Mouse (Mus musculus) embryonic fibroblast, embryonic 13.5 days (primary cell): ENCODE data around the gene Magix. TPM values are rescaled to one million over a fixed set of nuclear protein-coding genes. Genes with fewer than 3 reads are reported as not detected.
A peak's percentile ranks its signal among the peaks of the same experiment; 100 is the strongest.
"Not testable (repeated sequence)": the region's sequence is repeated elsewhere in the genome, so short reads cannot be mapped to it uniquely, and the experiment has no call there.

Source experiments
- H3K27ac ChIP-seq: 2 replicates; pipeline ENCODE4 v1.5.1; 2012; ENCODE audit warnings: low read length, control low read depth, inconsistent platforms; ENCODE audit not compliant: insufficient read depth
- H3K4me1 ChIP-seq: 2 replicates; pipeline ENCODE4 v1.6.1; 2011; ENCODE audit warnings: low read length; ENCODE audit not compliant: control insufficient read depth, insufficient read depth
- H3K4me3 ChIP-seq: 2 replicates; pipeline ENCODE4 v1.5.1; 2011; ENCODE audit warnings: mild to moderate bottlenecking, control low read depth, low read length; ENCODE audit not compliant: insufficient read depth
- CTCF ChIP-seq: IDR thresholded peaks from 2 replicates; pipeline ENCODE4 v1.5.1; 2011; ENCODE audit warnings: mild to moderate bottlenecking, control low read depth, low read length, moderate library complexity, borderline replicate concordance; ENCODE audit not compliant: insufficient read depth
- POLR2A ChIP-seq: IDR thresholded peaks from 2 replicates; pipeline ENCODE4 v1.6.1; 2011; ENCODE audit warnings: low read depth, mild to moderate bottlenecking, control low read depth, low read length, moderate library complexity
- polyA plus RNA-seq: library from polyadenylated mRNA; stranded (reverse); fragments of >200 nt; gene quantifications from 2 replicates; pipeline ENCODE4 v1.2.4, GENCODE M21; 2011; ENCODE audit warnings: low read depth; ENCODE audit not compliant: missing spikeins, insufficient read length

Magix gene
- polyA plus RNA-seq, 1 experiment: not detected

GRCm38 (mm10) chrX:7714135-7714899 lies 33.3 kb upstream of the Magix start, which contains the start of gene Wdr45:
Wdr45 (plus strand) TSS chrX:7714333.
- peak; percentile 58 for TF ChIP-seq POLR2A
- not testable (repeated sequence) for H3K27ac ChIP-seq, H3K4me1 ChIP-seq
- peak within 1 kb of the TSS; percentile 56 for H3K4me3 ChIP-seq

- not testable (repeated sequence) for H3K27ac ChIP-seq, H3K4me1 ChIP-seq
- peak overlapping the region; percentile 56 for H3K4me3 ChIP-seq
These were observed 32.7 kb upstream of the Magix start for GRCm38 (mm10) chrX:7713764-7714134.

- Histone ChIP-seq H3K4me1 (no peaks in the 10 kb centered on the region; the same call in 1 of the 2 replicates), H3K27ac (no peak within 1 kb of the TSS), H3K4me3 (peak within 1 kb of the TSS; percentile 77)
- TF ChIP-seq CTCF: no peak
- TF ChIP-seq POLR2A: peak; percentile 63
These were observed 15.9 kb upstream of the Magix start, which contains the start of gene Gpkow for GRCm38 (mm10) chrX:7696954-7697381. Gpkow (plus strand) TSS chrX:7697131.

- Histone ChIP-seq H3K4me3 (no peak overlapping the region), H3K4me1 (no peaks in the 10 kb centered on the region; the same call in 1 of the 2 replicates), H3K27ac (no peak overlapping the region)
- TF ChIP-seq POLR2A (no peak), CTCF (no peak)
These were observed 15.5 kb upstream of the Magix start for GRCm38 (mm10) chrX:7696520-7696919.

- TF ChIP-seq CTCF (no peak), POLR2A (no peak)
- no peak overlapping the region for H3K27ac ChIP-seq
- no peak overlapping the region for H3K4me3 ChIP-seq
- no peaks in the 10 kb centered on the region for H3K4me1 ChIP-seq
These were observed 11.8 kb upstream of the Magix start for GRCm38 (mm10) chrX:7692862-7693261.

- Histone ChIP-seq H3K4me3 (no peak overlapping the region), H3K27ac (no peak overlapping the region), H3K4me1 (no peaks in the 10 kb centered on the region)
- TF ChIP-seq CTCF: no peak
- TF ChIP-seq POLR2A: no peak
These were observed 9.4 kb upstream of the Magix start for GRCm38 (mm10) chrX:7690486-7690885.

- TF ChIP-seq CTCF: no peak
- TF ChIP-seq POLR2A: no peak
- Histone ChIP-seq H3K4me3 (no peak overlapping the region), H3K27ac (no peak overlapping the region), H3K4me1 (no peaks in the 10 kb centered on the region)
These were observed 7.3 kb upstream of the Magix start for GRCm38 (mm10) chrX:7688321-7688720.

- Histone ChIP-seq H3K27ac (no peak overlapping the region), H3K4me3 (no peak overlapping the region), H3K4me1 (no peaks in the 10 kb centered on the region)
- no peak for TF ChIP-seq CTCF
- no peak for TF ChIP-seq POLR2A
These were observed 1.0 kb downstream of the Magix start for GRCm38 (mm10) chrX:7680057-7680412.

GRCm38 (mm10) chrX:7679405-7680056 lies 1.5 kb downstream of the Magix start:
- Histone ChIP-seq H3K27ac (no peak overlapping the region), H3K4me3 (peak overlapping the region; percentile 13; the same call in 1 of the 2 replicates), H3K4me1 (no peaks in the 10 kb centered on the region)
- peak; percentile 31; the same call in 1 of the 2 replicates for TF ChIP-seq CTCF
- peak; percentile 64; the same call in 1 of the 2 replicates for TF ChIP-seq POLR2A

GRCm38 (mm10) chrX:7678986-7679385 lies 2.1 kb downstream of the Magix start:
- TF ChIP-seq POLR2A: no peak
- TF ChIP-seq CTCF: no peak
- H3K4me1 ChIP-seq: no peaks in the 10 kb centered on the region
- no peak overlapping the region for H3K27ac ChIP-seq
- H3K4me3 ChIP-seq: no peak overlapping the region
